Mouse (Mus musculus) lung, adult 2 months (tissue): Measurements from ENCODE around the gene Man2b1.

ENCODE experiments used
- CTCF ChIP-seq: fragments of 200-500 bp; IDR thresholded peaks from 2 replicates; pipeline ENCODE4 v1.5.1; 2011; ENCODE audit warnings: mild to moderate bottlenecking, low read length, control low read depth; ENCODE audit not compliant: insufficient read depth
- POLR2A ChIP-seq: fragments of 200-500 bp; IDR thresholded peaks from 2 replicates; pipeline ENCODE4 v1.6.1; 2011; ENCODE audit warnings: low read depth, mild to moderate bottlenecking, control low read depth, low read length, borderline replicate concordance; ENCODE audit errors: extremely low read depth

GRCm38 (mm10) chr8:85067982-85068381 lies 15.1 kb upstream of the Man2b1 start, which contains the start of gene Gm5741:
- TF ChIP-seq POLR2A (no peak), CTCF (no peak)
